Mouse (Mus musculus) brain, embryonic 14.5 days (tissue): ENCODE measurements at regions not wholly inside any gene's neighbourhood (a gene's known extent, or its start where the extent isn't known, plus 50 kb on each side); places are given as distances from the start of the nearest gene placed in this dataset.

Experiments used
- CTCF ChIP-seq: fragments of 200-500 bp; IDR thresholded peaks from 2 replicates; pipeline ENCODE4 v1.5.1; 2012; ENCODE audit warnings: inconsistent platforms, mild to moderate bottlenecking, moderate library complexity, borderline replicate concordance; ENCODE audit not compliant: insufficient read depth, insufficient read length; ENCODE audit errors: extremely low read depth
- POLR2A ChIP-seq: fragments of 200-500 bp; IDR thresholded peaks from 2 replicates; pipeline ENCODE4 v1.6.1; 2012; ENCODE audit warnings: mild to moderate bottlenecking, inconsistent platforms, borderline replicate concordance; ENCODE audit not compliant: poor library complexity, insufficient read depth, insufficient read length, severe bottlenecking; ENCODE audit errors: extremely low read depth

- no peak for TF ChIP-seq CTCF
- no peak for TF ChIP-seq POLR2A
These were observed 50.7 kb upstream of the Isx start for GRCm38 (mm10) chr8:74822288-74822687.
